9 mouse cellular contexts compared by ENCODE assay signal in genomic region chr11:30471187-30471586, GRCm38 (mm10). TPM values are rescaled to one million over a fixed set of nuclear protein-coding genes. Genes with fewer than 3 reads are reported as not detected.
DNase-seq lines count a peak whose midpoint lies in the region; ATAC-seq and TF ChIP-seq lines count a peak whose summit lies in the region.
"Had no signal": no experiment of that assay in that cellular context is flagged by ENCODE, and none has a peak within 500 bp of the region (broad histone marks: within the 10 kb centered on the region; RNA-seq: fewer than 3 reads in every experiment).

No protein-coding gene starts in this region.

- TF ChIP-seq CTCF in layer of hippocampus, adult 2 months (conservative IDR thresholded peaks at IDR 0.05) = no peak

- H3K4me1 ChIP-seq in forebrain, embryonic 11.5 days (replicated peaks; ENCODE audit: control insufficient read depth, insufficient read depth, low read length) = no peaks in the 10 kb centered on the region
- H3K4me1 ChIP-seq in intestine, embryonic 15.5 days (replicated peaks) = no peaks in the 10 kb centered on the region; the same call in 1 of the 2 replicates

- WGBS in forebrain, embryonic 11.5 days = 74% methylated on average over 8 of the region's 8 CpGs
- 63% methylated on average over 8 of the region's 8 CpGs for WGBS in intestine, embryonic 15.5 days

- peak; percentile 11; the same call in 1 of the 2 replicates for ATAC-seq in forebrain, embryonic 11.5 days (replicated peaks; ENCODE audit: low FRiP score)
- peak; percentile 15; the same call in 1 of the 2 replicates for ATAC-seq in intestine, embryonic 15.5 days

- H3K27me3 ChIP-seq in forebrain, embryonic 11.5 days (ENCODE audit: control insufficient read depth, insufficient read depth, low read length) = no peaks in the 10 kb centered on the region
- H3K27me3 ChIP-seq in intestine, embryonic 15.5 days (replicated peaks) = no peaks in the 10 kb centered on the region
- H3K27me3 ChIP-seq in myocyte (ENCODE audit: control insufficient read depth, insufficient read depth, insufficient read length) = no peaks in the 10 kb centered on the region

- TF ChIP-seq POLR2A in myocyte (IDR thresholded peaks at IDR 0.05; ENCODE audit: insufficient read length, low read depth) = no peak

- H3K9me3 ChIP-seq in forebrain, embryonic 11.5 days (ENCODE audit: control insufficient read depth, low read length) = no peaks in the 10 kb centered on the region
- H3K9me3 ChIP-seq in intestine, embryonic 15.5 days = no peaks in the 10 kb centered on the region

- no peak overlapping the region for H3K4me2 ChIP-seq in forebrain, embryonic 11.5 days (ENCODE audit: low read depth, low read length, severe bottlenecking)
- peak overlapping the region; percentile 80 for H3K4me2 ChIP-seq in intestine, embryonic 15.5 days (replicated peaks)
- peak overlapping the region; percentile 81 for H3K4me2 ChIP-seq in myocyte (ENCODE audit: low read depth)

- H3K79me2 ChIP-seq in myocyte (ENCODE audit: control insufficient read depth, insufficient read depth) = no peaks in the 10 kb centered on the region

- H3K9ac ChIP-seq in forebrain, embryonic 11.5 days (ENCODE audit: low read length) = no peak overlapping the region
- H3K9ac ChIP-seq in intestine, embryonic 15.5 days = no peak overlapping the region

- no peak for DNase-seq in layer of hippocampus, adult 2 months (ENCODE audit: low spot score in 2 of 2)
- DNase-seq in layer of hippocampus, postnatal 10 days (ENCODE audit: low spot score in 2 of 2) = no peak
- no peak for DNase-seq in forebrain, embryonic 11.5 days (ENCODE audit: low spot score)
- no peak for DNase-seq in ovary, adult 18-20 months (ENCODE audit: low spot score)
- no peak for DNase-seq in lung, postnatal 25 days (ENCODE audit: low spot score)
- no peak for DNase-seq in adrenal gland, postnatal 14 days

- no peak overlapping the region for H3ac ChIP-seq in myocyte (ENCODE audit: control insufficient read depth, insufficient read length)

- peak overlapping the region; percentile 96 for H3K27ac ChIP-seq in layer of hippocampus, adult 2 months
- no peak overlapping the region for H3K27ac ChIP-seq in forebrain, embryonic 11.5 days (ENCODE audit: low read depth, low read length)
- no peak overlapping the region for H3K27ac ChIP-seq in intestine, embryonic 15.5 days

- no peaks in the 10 kb centered on the region for H3K36me3 ChIP-seq in forebrain, embryonic 11.5 days (ENCODE audit: control insufficient read depth, insufficient read depth, low read length)
- no peaks in the 10 kb centered on the region for H3K36me3 ChIP-seq in intestine, embryonic 15.5 days
- no peaks in the 10 kb centered on the region for H3K36me3 ChIP-seq in myocyte (ENCODE audit: control insufficient read depth, insufficient read depth)

- H3K4me3 ChIP-seq in layer of hippocampus, adult 2 months = peak overlapping the region; percentile 61
- no peak overlapping the region for H3K4me3 ChIP-seq in forebrain, embryonic 11.5 days (ENCODE audit: low read depth, low read length)
- H3K4me3 ChIP-seq in intestine, embryonic 15.5 days (replicated peaks) = no peak overlapping the region
- peak overlapping the region; percentile 16 for H3K4me3 ChIP-seq in myocyte

TF ChIP-seq in myocyte, 11 proteins besides CTCF, POLR2A, EP300 and RAD21:
- TF ChIP-seq MAX (IDR thresholded peaks at IDR 0.05; ENCODE audit: low read depth) (no peak), USF1 (IDR thresholded peaks at IDR 0.05; ENCODE audit: low read depth) (no peak), SRF (IDR thresholded peaks at IDR 0.05; ENCODE audit: control insufficient read depth, insufficient read length, low read depth) (no peak), REST (IDR thresholded peaks at IDR 0.05; ENCODE audit: insufficient read depth, insufficient read length) (no peak), CEBPB (IDR thresholded peaks at IDR 0.05; ENCODE audit: insufficient read depth, poor library complexity, severe bottlenecking) (no peak), E2F4 (IDR thresholded peaks at IDR 0.05; ENCODE audit: insufficient read depth) (no peak), MYOG (IDR thresholded peaks at IDR 0.05; ENCODE audit: control insufficient read depth in 1 of 3, insufficient read depth in 1 of 3, insufficient read length in 2 of 3, low read depth in 2 of 3) (no peak), TCF12 (IDR thresholded peaks at IDR 0.05; ENCODE audit: insufficient read depth, poor library complexity, severe bottlenecking) (no peak), MYOD1 (IDR thresholded peaks at IDR 0.05; ENCODE audit: control insufficient read depth in 1 of 3, insufficient read length in 2 of 3, low read depth in 2 of 3) (no peak), POLR2AphosphoS2 (IDR thresholded peaks at IDR 0.05; ENCODE audit: insufficient read length, low read depth) (no peak), TCF3 (IDR thresholded peaks at IDR 0.05; ENCODE audit: insufficient read length, low read depth) (no peak)

RNA-seq across cellular contexts. Expression of gene 4930505A04Rik, which starts 0.4 kb away (rescaled TPM):
- total RNA-seq in layer of hippocampus, adult 2 months (2021) = 1 to 10 TPM in 1 of 2 experiments, under 1 TPM in 1; 0.42 to 1.1 TPM
- total RNA-seq in layer of hippocampus, postnatal 10 days (2021) = under 1 TPM; 0.41 to 0.89 TPM
- not detected in 2 replicates for polyA plus RNA-seq in forebrain, embryonic 11.5 days (2014; fragmentation: Nextera tagmentation; extraction: Ambion mirVana)
- polyA plus RNA-seq in intestine, embryonic 15.5 days (2015; fragmentation: Nextera tagmentation; extraction: Ambion mirVana) = not detected in 2 replicates
- 0.08 TPM for polyA plus RNA-seq in myocyte (2012; fragmentation: generic; extraction: Trizol)
- 0.37 and 0.38 TPM in 2 replicates for total RNA-seq in adrenal gland, postnatal 14 days (2021)
- polyA plus RNA-seq: Patski had no signal

Comparison
In these comparisons a context has a peak if more than half of its experiments do, and no peak if none do; other contexts are left out.
1. H3K4me3 ChIP-seq: peak in layer of hippocampus, adult 2 months (single experiment) and myocyte (single experiment); none in forebrain, embryonic 11.5 days (single experiment) and intestine, embryonic 15.5 days (single experiment).